In genomic region chr8:92362396-92363115, GRCm38 (mm10) we compare ENCODE assay signal across 11 mouse cellular contexts. TPM values are rescaled to one million over a fixed set of nuclear protein-coding genes. Genes with fewer than 3 reads are reported as not detected.
DNase-seq lines count a peak whose midpoint lies in the region; ATAC-seq and TF ChIP-seq lines count a peak whose summit lies in the region.
"Had no signal": no experiment of that assay in that cellular context is flagged by ENCODE, and none has a peak within 500 bp of the region (broad histone marks: within the 10 kb centered on the region; RNA-seq: fewer than 3 reads in every experiment).

No protein-coding gene starts in this region.

- peaks cover 23% of the 10 kb centered on the region for H3K4me1 ChIP-seq in heart, embryonic 11.5 days (ENCODE audit: control insufficient read depth, insufficient read depth, low read length)
- H3K4me1 ChIP-seq in heart, adult 2 months (ENCODE audit: control insufficient read depth, insufficient read depth, low read length): no peaks in the 10 kb centered on the region
- peaks cover 3% of the 10 kb centered on the region; the same call in 1 of the 2 replicates for H3K4me1 ChIP-seq in embryonic facial prominence, embryonic 11.5 days (ENCODE audit: control insufficient read depth, insufficient read depth, low read length)
- peaks cover 28% of the 10 kb centered on the region for H3K4me1 ChIP-seq in hindbrain, embryonic 14.5 days (replicated peaks; ENCODE audit: control insufficient read depth, insufficient read depth, low read length)
- H3K4me1 ChIP-seq in midbrain, postnatal 0 days (ENCODE audit: insufficient read depth, low read length): peaks cover 12% of the 10 kb centered on the region

- TF ChIP-seq CTCF in heart, adult 2 months (IDR thresholded peaks at IDR 0.05): no peak
- no peak for TF ChIP-seq CTCF in midbrain, postnatal 0 days (IDR thresholded peaks at IDR 0.05)

- no peak for ATAC-seq in heart, embryonic 11.5 days (replicated peaks; ENCODE audit: insufficient number of reproducible peaks, low FRiP score, low TSS enrichment)
- no peak for ATAC-seq in embryonic facial prominence, embryonic 11.5 days (replicated peaks; ENCODE audit: insufficient number of reproducible peaks, low FRiP score, low TSS enrichment, low read depth)
- ATAC-seq in hindbrain, embryonic 14.5 days (ENCODE audit: low FRiP score): no peak
- no peak for ATAC-seq in midbrain, postnatal 0 days (ENCODE audit: low FRiP score)
- no peak for ATAC-seq in cerebellum, adult (ENCODE audit: insufficient number of reproducible peaks, low FRiP score, low TSS enrichment)

- no peaks in the 10 kb centered on the region for H3K79me2 ChIP-seq in heart, adult 2 months (replicated peaks; ENCODE audit: control insufficient read depth, insufficient read depth, low read length)

- TF ChIP-seq POLR2A in heart, adult 2 months (IDR thresholded peaks at IDR 0.05; ENCODE audit: insufficient read depth, low read depth, low read length): no peak

- TF ChIP-seq EP300 in heart, adult 2 months (IDR thresholded peaks at IDR 0.05; ENCODE audit: insufficient read depth, low read depth, low read length): no peak

- no peaks in the 10 kb centered on the region for H3K9me3 ChIP-seq in heart, embryonic 11.5 days (replicated peaks; ENCODE audit: control insufficient read depth, low read length)
- H3K9me3 ChIP-seq in embryonic facial prominence, embryonic 11.5 days (replicated peaks; ENCODE audit: control insufficient read depth, low read length): no peaks in the 10 kb centered on the region
- H3K9me3 ChIP-seq in hindbrain, embryonic 14.5 days (ENCODE audit: control insufficient read depth, low read length): no peaks in the 10 kb centered on the region
- no peaks in the 10 kb centered on the region for H3K9me3 ChIP-seq in midbrain, postnatal 0 days (ENCODE audit: low read length)

- no peak overlapping the region for H3K27ac ChIP-seq in heart, embryonic 11.5 days (ENCODE audit: low read depth, low read length)
- H3K27ac ChIP-seq in heart, adult 2 months: no peak overlapping the region
- no peak overlapping the region; the same call in 1 of the 2 replicates for H3K27ac ChIP-seq in embryonic facial prominence, embryonic 11.5 days (replicated peaks; ENCODE audit: low read depth, low read length)
- peak overlapping the region; percentile 84 for H3K27ac ChIP-seq in hindbrain, embryonic 14.5 days
- H3K27ac ChIP-seq in midbrain, postnatal 0 days (ENCODE audit: low read depth, low read length): peak overlapping the region; percentile 65

- H3K27me3 ChIP-seq in heart, embryonic 11.5 days (ENCODE audit: control insufficient read depth, insufficient read depth, low read length): peaks cover 81% of the 10 kb centered on the region
- peaks cover 39% of the 10 kb centered on the region for H3K27me3 ChIP-seq in heart, adult 2 months (ENCODE audit: control insufficient read depth, insufficient read depth, low read length)
- peaks cover 33% of the 10 kb centered on the region for H3K27me3 ChIP-seq in embryonic facial prominence, embryonic 11.5 days (ENCODE audit: control insufficient read depth, insufficient read depth, low read length)
- H3K27me3 ChIP-seq in hindbrain, embryonic 14.5 days (ENCODE audit: control insufficient read depth, insufficient read depth, low read length): peaks cover 61% of the 10 kb centered on the region
- H3K27me3 ChIP-seq in midbrain, postnatal 0 days (ENCODE audit: insufficient read depth, low read length): peaks cover 17% of the 10 kb centered on the region; the same call in 1 of the 2 replicates
- H3K27me3 ChIP-seq: CH12.LX had no signal

- H3K4me3 ChIP-seq in heart, embryonic 11.5 days (ENCODE audit: low read depth, low read length): peak overlapping the region; percentile 27
- H3K4me3 ChIP-seq in heart, adult 2 months: no peak overlapping the region
- peak overlapping the region; percentile 35 for H3K4me3 ChIP-seq in embryonic facial prominence, embryonic 11.5 days (ENCODE audit: low read depth, low read length)
- peak overlapping the region; percentile 35 for H3K4me3 ChIP-seq in hindbrain, embryonic 14.5 days (replicated peaks; ENCODE audit: low read length)
- H3K4me3 ChIP-seq in midbrain, postnatal 0 days (ENCODE audit: low read depth, low read length): peak overlapping the region; percentile 32

- WGBS in heart, embryonic 11.5 days (ENCODE audit: insufficient replicate concordance): 7% methylated on average over 15 of the region's 15 CpGs
- 35% methylated on average over 15 of the region's 15 CpGs for WGBS in heart, adult 2 months
- WGBS in embryonic facial prominence, embryonic 11.5 days: 4% methylated on average over 15 of the region's 15 CpGs
- 1% methylated on average over 15 of the region's 15 CpGs for WGBS in hindbrain, embryonic 14.5 days
- WGBS in midbrain, postnatal 0 days: 5% methylated on average over 15 of the region's 15 CpGs

- no peaks in the 10 kb centered on the region for H3K36me3 ChIP-seq in heart, embryonic 11.5 days (ENCODE audit: control insufficient read depth, insufficient read depth, low read length)
- H3K36me3 ChIP-seq in heart, adult 2 months (ENCODE audit: control insufficient read depth, insufficient read depth, low read length): no peaks in the 10 kb centered on the region
- no peaks in the 10 kb centered on the region for H3K36me3 ChIP-seq in embryonic facial prominence, embryonic 11.5 days (replicated peaks; ENCODE audit: control insufficient read depth, insufficient read depth, low read depth, low read length)
- 0 out of 2 replicates have a peak, but pooled peaks cover 4% of the 10 kb centered on the region for H3K36me3 ChIP-seq in hindbrain, embryonic 14.5 days (replicated peaks; ENCODE audit: control insufficient read depth, insufficient read depth)
- no peaks in the 10 kb centered on the region for H3K36me3 ChIP-seq in midbrain, postnatal 0 days (ENCODE audit: insufficient read depth, low read length)

- H3K4me2 ChIP-seq in heart, embryonic 11.5 days: peak overlapping the region; percentile 57
- H3K4me2 ChIP-seq in embryonic facial prominence, embryonic 11.5 days (ENCODE audit: low read depth, low read length): peak overlapping the region; percentile 59
- peak overlapping the region; percentile 49 for H3K4me2 ChIP-seq in hindbrain, embryonic 14.5 days (replicated peaks)
- peak overlapping the region; percentile 51 for H3K4me2 ChIP-seq in midbrain, postnatal 0 days (ENCODE audit: low read depth, low read length, poor library complexity, severe bottlenecking)

- no peak for DNase-seq in heart, adult 2 months
- no peak for DNase-seq in embryonic facial prominence, embryonic 11.5 days (ENCODE audit: low spot score)
- no peak for DNase-seq in hindbrain, embryonic 14.5 days (ENCODE audit: low spot score)
- no peak for DNase-seq in midbrain, postnatal 0 days (ENCODE audit: low spot score)
- no peak for DNase-seq in natural killer cell, adult 2 months (ENCODE audit: low spot score in 2 of 2)
- DNase-seq in left cerebral cortex, adult 18-20 months (ENCODE audit: low spot score in 2 of 2): no peak

- peak overlapping the region; percentile 65; the same call in 1 of the 2 replicates for H3K9ac ChIP-seq in heart, embryonic 11.5 days (ENCODE audit: low read depth, low read length)
- no peak overlapping the region for H3K9ac ChIP-seq in heart, adult 2 months (ENCODE audit: low read depth, low read length)
- H3K9ac ChIP-seq in embryonic facial prominence, embryonic 11.5 days (replicated peaks; ENCODE audit: low read length): peak overlapping the region; percentile 58
- peak overlapping the region; percentile 60 for H3K9ac ChIP-seq in hindbrain, embryonic 14.5 days
- 0 out of 2 replicates have a peak overlapping the region, but pooled peaks have one; percentile 1 for H3K9ac ChIP-seq in midbrain, postnatal 0 days (replicated peaks; ENCODE audit: low read length, poor library complexity, severe bottlenecking)

- intact Hi-C loops in heart, adult 2 months (cut with DNase I): loop anchor here (2.0 kb wide), 1 partner anchor 358 kb away; no protein-coding TSS in a partner anchor

RNA-seq across cellular contexts. Expression of gene Irx5, which starts 5.1 kb away (rescaled TPM):
- polyA plus RNA-seq in heart, embryonic 11.5 days (2014; fragmentation: Nextera tagmentation; extraction: Ambion mirVana): 11.2 TPM in 2 replicates
- 10 to 100 TPM in 1 of 2 experiments, 1 to 10 TPM in 1; 6.2 to 11.5 TPM for total RNA-seq in heart, adult 2 months (2021)
- 3.7 and 5.7 TPM in 2 replicates for polyA plus RNA-seq in heart, adult 2 months (2012; rRNA removed)
- 19.4 and 20.9 TPM in 2 replicates for polyA plus RNA-seq in embryonic facial prominence, embryonic 11.5 days (2014; fragmentation: Nextera tagmentation; extraction: Ambion mirVana)
- polyA plus RNA-seq in hindbrain, embryonic 14.5 days (2014; fragmentation: Nextera tagmentation; extraction: Ambion mirVana): 11.0 and 14.5 TPM in 2 replicates
- 30.5 and 37.7 TPM in 2 replicates for total RNA-seq in midbrain, postnatal 0 days (2014; rRNA removed)
- polyA plus RNA-seq in midbrain, postnatal 0 days (2015; fragmentation: Nextera tagmentation; extraction: Ambion mirVana): 14.1 and 16.1 TPM in 2 replicates
- total RNA-seq in left cerebral cortex, adult 18-20 months (2021): under 1 TPM in 1 of 2 experiments, not detected in 1; 0.14 TPM
- total RNA-seq: CH12.LX; granulocyte monocyte progenitor cell, adult 5-6 weeks; megakaryocyte progenitor cell, adult 5-6 weeks had no signal

Comparison
In these comparisons a context has a peak if more than half of its experiments do, and no peak if none do; other contexts are left out.
1. H3K27ac ChIP-seq: peak in hindbrain, embryonic 14.5 days (single experiment) and midbrain, postnatal 0 days (single experiment); none in heart, embryonic 11.5 days (single experiment), heart, adult 2 months (single experiment) and embryonic facial prominence, embryonic 11.5 days (single experiment).
2. Peak in every context shown above with its lines, with median percentiles within 50 percentile points of each other: H3K4me2 ChIP-seq.